Mouse (Mus musculus) left cerebral cortex, postnatal 4 days (tissue): ENCODE measurements around the gene Steap1. TPM values are rescaled to one million over a fixed set of nuclear protein-coding genes. Genes with fewer than 3 reads are reported as not detected.

Experiments used
- DNase-seq: peaks from one replicate; pipeline ENCODE4 v3.0.0-alpha.2; 2022
- intact Hi-C: fragments of 180-260 bp; cut with DNase I; formaldehyde crosslinking; loops from one replicate; pipeline ENCODE4 v1.15.1; 2025
- total RNA-seq, 2 experiments: library from RNA; stranded (reverse); gene quantifications; 2 replicates each; pipeline ENCODE4 v1.2.3; 2021

Steap1 gene
- total RNA-seq, 2 experiments from 2014 or later = not detected

- intact Hi-C loops = no loop called here
- DNase-seq = no peak
Observed at GRCm38 (mm10) chr5:5688945-5689540, 60.1 kb downstream of the Steap1 start.

- intact Hi-C loops = no loop called here
- no peak for DNase-seq
Observed at GRCm38 (mm10) chr5:5688228-5688627, 60.9 kb downstream of the Steap1 start.

GRCm38 (mm10) chr5:5686973-5687372 lies 62.2 kb downstream of the Steap1 start:
- intact Hi-C loops = no loop called here
- DNase-seq = no peak

Other genes starting within 250 kb of the Steap1 start
- 10 to 100 TPM; 21.7 to 23.8 TPM for gene Cldn12, start 234.4 kb downstream of the Steap1 start, total RNA-seq
- gene Gtpbp10, start 189.8 kb downstream of the Steap1 start, total RNA-seq = 10 to 100 TPM; 11.4 to 13.3 TPM
- 1 to 10 TPM; 6.5 to 8.2 TPM for gene Gm8773, start 175.5 kb downstream of the Steap1 start, total RNA-seq
- 10 to 100 TPM; 13.8 to 20.1 TPM for gene Cfap69, start 85.1 kb downstream of the Steap1 start, total RNA-seq
- gene Steap2, start 54.7 kb downstream of the Steap1 start, total RNA-seq = 1 to 10 TPM; 3.3 to 4.1 TPM